In the genomic region with DNA sequence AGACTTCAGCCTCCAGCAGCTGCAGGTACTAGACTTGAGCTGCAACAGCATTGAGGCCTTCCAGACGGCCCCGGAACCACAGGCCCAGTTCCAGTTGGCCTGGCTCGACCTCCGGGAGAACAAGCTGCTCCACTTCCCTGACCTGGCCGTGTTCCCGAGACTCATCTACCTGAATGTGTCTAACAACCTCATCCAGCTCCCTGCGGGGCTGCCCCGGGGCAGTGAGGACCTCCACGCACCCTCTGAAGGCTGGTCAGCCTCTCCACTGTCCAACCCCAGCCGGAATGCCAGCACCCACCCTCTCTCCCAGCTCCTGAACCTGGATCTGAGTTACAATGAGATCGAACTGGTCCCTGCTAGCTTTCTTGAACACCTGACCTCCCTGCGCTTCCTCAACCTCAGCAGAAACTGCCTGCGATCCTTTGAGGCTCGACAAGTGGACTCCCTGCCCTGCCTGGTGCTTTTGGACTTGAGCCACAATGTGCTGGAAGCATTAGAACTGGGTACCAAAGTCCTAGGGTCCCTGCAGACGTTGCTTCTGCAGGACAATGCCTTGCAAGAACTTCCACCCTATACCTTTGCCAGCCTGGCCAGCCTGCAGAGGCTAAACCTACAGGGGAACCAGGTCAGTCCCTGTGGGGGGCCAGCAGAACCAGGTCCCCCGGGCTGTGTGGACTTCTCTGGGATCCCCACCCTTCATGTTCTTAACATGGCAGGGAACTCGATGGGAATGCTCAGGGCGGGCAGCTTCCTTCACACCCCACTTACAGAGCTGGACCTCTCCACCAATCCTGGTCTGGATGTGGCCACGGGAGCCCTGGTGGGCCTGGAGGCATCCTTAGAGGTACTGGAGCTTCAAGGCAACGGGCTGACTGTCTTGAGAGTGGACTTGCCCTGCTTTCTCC, we compare ENCODE assay signal across 15 mouse cellular contexts. TPM values are rescaled to one million over a fixed set of nuclear protein-coding genes. Genes with fewer than 3 reads are reported as not detected.
DNase-seq lines count a peak whose midpoint lies in the region; ATAC-seq and TF ChIP-seq lines count a peak whose summit lies in the region.
"Had no signal": no experiment of that assay in that cellular context is flagged by ENCODE, and none has a peak within 500 bp of the region (broad histone marks: within the 10 kb centered on the region; RNA-seq: fewer than 3 reads in every experiment).

No protein-coding gene starts in this region.

- H3K4me1 ChIP-seq in kidney, embryonic 16.5 days (ENCODE audit: insufficient read depth, low read length): peaks cover 32% of the 10 kb centered on the region
- peaks cover 16% of the 10 kb centered on the region; the same call in 1 of the 2 replicates for H3K4me1 ChIP-seq in embryonic fibroblast, embryonic 13.5 days (ENCODE audit: control insufficient read depth, insufficient read depth, low read length)

- no peak for ATAC-seq in kidney, embryonic 16.5 days (ENCODE audit: low FRiP score, low TSS enrichment)
- no peak for ATAC-seq in erythroid progenitor cell, adult 5-6 weeks (replicated peaks; ENCODE audit: low FRiP score, poor library complexity, severe bottlenecking)
- ATAC-seq: inflammation-experienced regulatory T-cells, adult 6 months had no signal

- 84% methylated on average over 20 of the region's 20 CpGs for WGBS in kidney, embryonic 16.5 days

- no peak overlapping the region for H3K27ac ChIP-seq in kidney, embryonic 16.5 days (ENCODE audit: low read length)
- peak overlapping the region; percentile 11; the same call in 1 of the 2 replicates for H3K27ac ChIP-seq in embryonic fibroblast, embryonic 13.5 days (ENCODE audit: insufficient read depth, low read length)

- TF ChIP-seq POLR2A in embryonic fibroblast, embryonic 13.5 days (IDR thresholded peaks at IDR 0.05; ENCODE audit: low read depth, low read length): no peak

- no peak overlapping the region for H3K9ac ChIP-seq in kidney, embryonic 16.5 days (replicated peaks; ENCODE audit: low read length)

- no peak overlapping the region for H3K4me3 ChIP-seq in kidney, embryonic 16.5 days (ENCODE audit: low read length)
- no peak overlapping the region for H3K4me3 ChIP-seq in embryonic fibroblast, embryonic 13.5 days (ENCODE audit: insufficient read depth, low read length)

- no peaks in the 10 kb centered on the region for H3K27me3 ChIP-seq in kidney, embryonic 16.5 days (ENCODE audit: insufficient read depth, low read length)

- H3K9me3 ChIP-seq in kidney, embryonic 16.5 days (ENCODE audit: low read length): no peaks in the 10 kb centered on the region

- peak; percentile 46 for DNase-seq in kidney, adult 18-20 months
- peak; percentile 63 for DNase-seq in cerebellum, adult 11 months
- DNase-seq in cerebellum, adult 8-10 months: peak; percentile 53
- no peak for DNase-seq in spleen, adult 12 weeks (ENCODE audit: low spot score)
- DNase-seq: lung, adult 2 months had no signal

- no peak for TF ChIP-seq CTCF in embryonic fibroblast, embryonic 13.5 days (IDR thresholded peaks at IDR 0.05; ENCODE audit: borderline replicate concordance, insufficient read depth, low read length)

- H3K36me3 ChIP-seq in kidney, embryonic 16.5 days (ENCODE audit: insufficient read depth, low read length): 0 out of 2 replicates have a peak, but pooled peaks cover 9% of the 10 kb centered on the region

- H3K4me2 ChIP-seq in kidney, embryonic 16.5 days (replicated peaks; ENCODE audit: low read depth, low read length): no peak overlapping the region

RNA-seq across cellular contexts. Expression of a gene that starts 9.8 kb away (rescaled TPM):
- polyA plus RNA-seq in kidney, embryonic 16.5 days (2015; fragmentation: Nextera tagmentation; extraction: Ambion mirVana): 15.3 and 17.9 TPM in 2 replicates
- 95.5 and 220 TPM in 2 replicates for polyA plus RNA-seq in embryonic fibroblast, embryonic 13.5 days (2011; ENCODE audit: insufficient read length, low read depth, missing spikeins)
- total RNA-seq in erythroid progenitor cell, adult 5-6 weeks (2015; ENCODE audit: low replicate concordance): 1.1 TPM in 1 of 2 replicates, not detected in the other
- total RNA-seq in erythroid progenitor cell, adult 5-6 weeks (2017; ENCODE audit: low replicate concordance): 0.51 TPM in 1 of 2 replicates, not detected in the other
- total RNA-seq: granulocyte monocyte progenitor cell, adult 5-6 weeks; megakaryocyte, adult 5-6 weeks had no signal

RNA-seq across cellular contexts. Expression of a gene that starts 58.7 kb away (rescaled TPM):
- 0.09 TPM in 1 of 2 replicates, not detected in the other for polyA plus RNA-seq in kidney, embryonic 16.5 days (2015; fragmentation: Nextera tagmentation; extraction: Ambion mirVana)
- not detected in 2 replicates for polyA plus RNA-seq in embryonic fibroblast, embryonic 13.5 days (2011; ENCODE audit: insufficient read length, low read depth, missing spikeins)
- not detected in 2 replicates for total RNA-seq in erythroid progenitor cell, adult 5-6 weeks (2015; ENCODE audit: low replicate concordance)
- not detected in 2 replicates for total RNA-seq in erythroid progenitor cell, adult 5-6 weeks (2017; ENCODE audit: low replicate concordance)
- total RNA-seq: adrenal gland, adult 2 months; granulocyte monocyte progenitor cell, adult 5-6 weeks; layer of hippocampus, postnatal 14 days; megakaryocyte, adult 5-6 weeks had no signal
- polyA plus RNA-seq: adrenal gland, adult 2 months; frontal cortex, adult 2 months; inflammation-experienced regulatory T-cells, adult 6 months; limb, embryonic 11.5 days had no signal
